Mouse (Mus musculus) urinary bladder, postnatal 0 days (tissue): Measurements from ENCODE around the gene Rwdd1. TPM values are rescaled to one million over a fixed set of nuclear protein-coding genes. Genes with fewer than 3 reads are reported as not detected.

Experiments
- polyA plus RNA-seq: library from polyadenylated mRNA; unstranded; fragments of >200 nt; fragmentation: Nextera tagmentation; extraction: Ambion mirVana; gene quantifications from 2 replicates; pipeline ENCODE4 v1.2.1, GENCODE M21; 2015

Rwdd1 gene
- 109 and 132 TPM in 2 replicates for polyA plus RNA-seq

DNA sequence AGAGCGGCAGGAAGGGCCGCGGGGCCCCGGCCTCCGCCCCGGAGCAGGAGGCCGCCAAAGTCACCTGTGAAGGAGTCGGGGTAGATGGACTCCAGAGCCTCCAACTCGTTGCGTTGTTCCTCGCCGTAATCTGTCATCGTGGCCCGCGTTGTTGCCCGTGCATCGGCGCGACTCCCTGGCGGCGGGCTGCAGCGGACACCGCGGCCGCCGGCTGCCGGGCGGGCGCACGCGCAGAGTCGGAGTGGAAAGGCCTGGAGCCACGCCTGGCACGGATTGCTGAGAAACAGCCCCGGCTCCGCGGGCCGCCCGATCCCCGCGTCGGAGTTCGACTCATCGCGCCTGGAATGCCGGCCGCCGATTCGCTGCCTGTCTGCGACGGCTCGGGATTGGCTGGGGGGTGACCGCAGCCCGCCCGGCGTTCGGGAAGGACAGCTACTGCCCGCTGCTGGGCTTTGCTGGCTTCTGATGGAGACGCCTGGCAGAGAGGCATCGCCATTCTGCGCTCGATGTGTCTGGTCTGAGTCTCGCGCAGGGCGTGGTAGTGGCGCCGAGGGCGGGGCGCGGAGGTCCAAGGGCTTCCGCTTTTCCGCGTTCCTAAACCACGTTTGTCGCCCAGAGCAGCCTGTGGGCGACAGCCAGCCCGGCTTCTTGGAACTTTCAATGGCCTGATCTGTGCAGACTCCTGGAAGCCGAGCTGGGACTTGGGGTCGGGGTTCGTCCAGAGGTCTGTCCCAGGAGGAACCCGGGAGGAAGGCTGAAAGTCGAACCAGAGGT, at the start of gene Rwdd1:
Gene Rwdd1, minus strand, starts transcription at position 323 of the 774 bp plus-strand sequence.

DNA sequence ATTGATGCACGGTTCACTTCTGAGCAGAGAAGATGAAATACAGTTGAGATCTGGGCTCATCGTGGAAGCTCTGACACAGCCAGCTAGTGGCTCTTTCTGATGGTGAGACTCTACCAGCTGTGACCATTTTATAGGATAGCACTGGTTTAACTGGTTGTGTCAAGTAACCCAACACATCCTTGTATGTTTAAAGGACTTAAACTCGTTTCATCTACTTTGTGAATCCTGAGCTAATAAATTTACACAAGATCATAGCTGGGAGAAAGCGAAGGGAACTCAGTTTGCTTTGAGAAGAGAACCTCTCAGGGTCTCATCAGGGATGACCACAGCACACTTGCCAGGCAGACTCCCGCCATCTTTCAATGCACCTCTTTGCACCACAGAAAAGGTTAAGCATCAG, 24.8 kb upstream of the Rwdd1 start, which contains the start of gene Calhm4:
Gene Calhm4, minus strand, starts transcription at position 101 of the 400 bp plus-strand sequence.

DNA sequence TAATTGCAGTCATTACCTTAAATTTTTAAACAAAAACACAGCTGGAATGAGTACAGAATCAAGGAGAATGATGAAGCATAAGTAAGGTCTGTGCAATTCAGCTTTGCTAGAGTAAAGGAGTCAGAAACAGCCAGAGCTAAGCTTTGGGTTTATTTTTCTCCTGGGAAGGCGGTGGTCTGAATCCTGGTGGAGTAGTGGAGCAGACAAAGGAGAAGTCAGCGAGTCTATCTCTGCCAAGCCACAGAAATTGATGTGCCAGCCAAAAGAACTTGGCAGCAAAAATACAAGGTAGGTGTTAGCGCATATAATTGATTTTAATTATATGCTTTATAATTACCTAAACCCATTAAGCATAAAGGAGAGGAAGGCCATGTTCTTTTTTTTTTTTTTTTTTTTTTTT, 18.0 kb upstream of the Rwdd1 start, which contains the start of gene Trappc3l:
Gene Trappc3l, plus strand, starts transcription at position 197 of the 400 bp plus-strand sequence.

DNA sequence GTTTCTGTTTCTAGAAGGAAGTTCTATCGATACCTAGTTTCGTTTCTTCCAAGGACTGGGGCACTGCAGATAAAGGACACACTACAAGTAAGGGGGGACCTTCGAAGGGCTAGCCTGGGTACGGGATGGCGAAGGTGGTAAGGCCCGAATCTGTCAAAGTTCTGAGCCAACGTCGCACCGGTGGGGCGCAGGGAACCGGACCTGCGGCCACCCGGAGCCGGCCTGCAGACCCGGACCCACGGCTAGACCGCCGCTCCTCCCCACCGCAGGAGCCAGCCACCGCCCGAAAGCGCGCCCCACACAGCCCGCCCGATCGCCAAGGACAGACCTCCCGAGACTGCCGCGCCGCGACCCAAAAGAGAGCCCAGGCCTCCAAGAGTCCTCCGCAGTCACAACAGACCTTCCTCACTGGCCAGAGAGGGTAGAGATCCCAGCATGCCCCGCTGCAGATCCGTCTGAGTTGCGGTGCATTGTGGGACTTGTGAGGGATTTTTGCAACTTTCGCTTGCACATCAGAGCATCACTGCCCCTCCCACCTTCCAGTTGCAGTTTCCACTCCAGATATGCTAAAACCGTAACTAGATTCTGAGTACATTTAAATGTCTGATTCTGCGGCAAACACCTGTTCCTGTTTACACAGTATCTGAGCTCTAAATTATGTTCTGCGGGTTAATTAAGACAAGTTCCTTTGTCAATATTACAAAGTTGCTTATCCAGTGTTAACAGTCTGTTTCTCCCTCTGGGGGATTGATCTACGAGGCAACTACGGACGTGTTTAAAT, 68.4 kb downstream of the Rwdd1 start, which contains the start of gene Zup1:
Gene Zup1, minus strand, starts transcription at position 467 of the 781 bp plus-strand sequence.

Other genes starting within 250 kb of the Rwdd1 start
- not detected in 2 replicates for gene Sult3a2, start 232.9 kb downstream of the Rwdd1 start, polyA plus RNA-seq
- not detected in 2 replicates for gene Sult3a1, start 161.9 kb downstream of the Rwdd1 start, polyA plus RNA-seq
- 1.4 and 1.9 TPM in 2 replicates for gene Rsph4a, start 114.5 kb downstream of the Rwdd1 start, polyA plus RNA-seq
- 9.4 and 9.8 TPM in 2 replicates for gene Zup1, start 68.4 kb downstream of the Rwdd1 start, polyA plus RNA-seq
- 0.19 TPM in 1 of 2 replicates, not detected in the other for gene Trappc3l, start 18.0 kb upstream of the Rwdd1 start, polyA plus RNA-seq
- not detected in 2 replicates for gene Calhm4, start 24.7 kb upstream of the Rwdd1 start, polyA plus RNA-seq
- gene Calhm5, start 76.9 kb upstream of the Rwdd1 start, polyA plus RNA-seq, result 8.4 and 9.1 TPM in 2 replicates
- gene Calhm6, start 108.4 kb upstream of the Rwdd1 start, polyA plus RNA-seq, result 0.73 and 1.7 TPM in 2 replicates
- gene Dse, start 188.1 kb upstream of the Rwdd1 start, polyA plus RNA-seq, result 19.7 and 22.8 TPM in 2 replicates